Mouse (Mus musculus) brain, embryonic 18.5 days (tissue): ENCODE data around the gene Gprc5a.

Experiments used
- DNase-seq: peaks from one replicate; pipeline ENCODE4 v3.0.0-alpha.2; 2012; ENCODE audit warnings: low read depth, low spot score

Gene Gprc5a

DNA sequence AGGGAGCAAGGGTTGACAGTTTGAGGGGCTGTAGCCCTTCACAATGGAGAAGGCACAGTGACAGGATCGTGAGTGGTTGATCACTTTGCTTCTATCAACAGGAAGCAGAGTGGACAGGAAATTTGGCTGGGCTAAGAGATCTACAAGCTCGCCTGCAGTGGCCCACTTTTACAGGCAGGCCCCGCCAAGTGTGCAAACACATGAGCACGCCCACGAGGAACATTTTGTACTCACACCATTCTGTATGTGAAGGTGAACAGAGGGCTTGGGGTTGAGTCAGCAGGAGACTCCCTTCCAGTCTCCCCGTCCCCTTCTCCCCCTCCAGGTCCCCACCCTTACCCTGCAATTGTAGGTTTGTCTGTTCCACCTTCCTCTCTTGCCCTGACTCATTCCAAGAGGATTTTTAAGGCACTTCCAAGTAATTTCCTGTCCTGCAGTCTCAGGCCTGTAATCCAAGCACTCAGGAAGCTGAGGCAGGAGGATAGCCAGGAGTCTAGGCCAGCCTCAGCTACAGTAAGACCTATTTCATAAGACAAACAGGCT is 9.0 kb downstream of the Gprc5a start:
- DNase-seq, result no peak

- DNase-seq, result no peak
Measured at GRCm38 (mm10) chr6:135076202-135076601, 10.8 kb downstream of the Gprc5a start.

GRCm38 (mm10) chr6:135078420-135078819 is 13.0 kb downstream of the Gprc5a start:
- no peak for DNase-seq

DNA sequence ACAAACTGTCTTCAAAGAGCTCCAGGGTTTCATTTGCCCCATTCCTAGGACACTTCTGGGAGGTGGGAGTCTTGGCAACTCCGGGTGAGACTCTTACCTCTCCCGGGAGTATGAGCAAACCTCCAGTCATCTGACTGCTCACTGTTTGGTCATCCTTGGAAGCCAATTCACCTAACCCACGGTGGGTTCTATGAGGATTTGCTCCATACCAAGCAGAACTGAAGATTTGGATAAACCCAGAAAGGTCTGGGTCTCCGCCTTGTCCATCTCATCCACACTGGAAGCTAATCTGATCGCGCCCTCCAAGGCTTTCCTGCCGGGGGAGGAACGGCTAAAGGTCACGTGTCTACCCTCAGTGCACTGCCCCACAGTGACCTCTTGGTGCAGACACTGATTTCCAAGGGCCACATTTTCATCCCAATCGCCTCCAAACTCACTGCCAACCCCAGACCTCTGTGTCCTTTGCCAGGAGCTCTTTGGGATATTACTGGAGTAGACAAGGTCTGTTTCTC is 18.6 kb downstream of the Gprc5a start:
- DNase-seq, result no peak

DNA sequence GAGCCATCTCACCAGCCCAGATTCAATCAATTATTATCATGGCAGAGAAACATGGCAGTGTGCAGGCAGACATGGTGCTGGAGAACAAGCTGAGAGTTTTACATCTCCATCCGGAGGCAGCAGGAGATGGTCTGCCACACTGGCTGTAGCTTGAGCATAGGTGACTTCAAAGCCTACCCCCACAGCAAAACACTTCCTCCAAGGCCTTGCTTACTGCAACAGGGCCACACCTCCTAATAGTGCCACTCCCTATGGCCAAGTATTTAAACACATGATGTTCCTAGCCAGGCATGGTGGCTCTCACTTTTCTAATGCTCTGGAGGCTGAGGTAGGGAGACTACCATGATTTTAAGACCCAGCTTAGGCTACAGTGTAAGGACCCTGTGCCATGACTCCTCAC is 20.3 kb downstream of the Gprc5a start:
- DNase-seq, result no peak

DNA sequence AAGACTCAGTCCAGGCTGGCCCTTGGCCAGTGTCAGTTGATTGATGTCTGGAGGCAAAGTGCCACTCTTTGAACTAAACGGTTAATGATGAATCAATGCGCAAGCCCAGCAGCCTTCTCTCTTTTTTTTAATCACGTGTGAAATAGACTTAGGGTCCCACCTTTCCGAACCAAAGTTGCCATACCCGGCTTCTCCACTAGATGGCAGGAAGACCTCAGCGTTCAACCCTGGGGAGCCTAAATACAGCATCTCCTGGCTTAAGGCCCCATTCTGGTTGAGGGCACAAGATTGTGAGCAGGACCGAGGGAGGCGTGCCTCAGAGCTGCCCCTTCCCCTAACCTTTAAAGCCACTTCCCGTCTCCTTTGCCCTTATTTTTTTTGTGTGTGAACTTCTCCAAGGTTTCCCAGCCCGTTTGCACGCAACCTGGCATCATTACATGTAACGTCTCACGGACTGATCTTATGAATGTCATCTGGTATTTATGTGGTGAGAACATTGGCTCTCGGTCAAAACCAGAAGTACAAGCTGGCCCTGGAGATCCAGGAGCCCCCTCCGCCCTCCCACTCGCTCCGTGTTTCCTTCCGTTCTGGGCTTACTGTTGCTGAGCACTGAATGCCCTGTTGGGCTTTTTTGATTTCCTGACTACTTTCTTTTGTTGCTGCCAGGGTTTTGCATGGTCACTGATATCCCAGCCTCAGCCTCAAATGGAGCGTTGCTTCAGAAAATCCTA is 22.4 kb downstream of the Gprc5a start:
- DNase-seq, result peak; percentile 51

DNA sequence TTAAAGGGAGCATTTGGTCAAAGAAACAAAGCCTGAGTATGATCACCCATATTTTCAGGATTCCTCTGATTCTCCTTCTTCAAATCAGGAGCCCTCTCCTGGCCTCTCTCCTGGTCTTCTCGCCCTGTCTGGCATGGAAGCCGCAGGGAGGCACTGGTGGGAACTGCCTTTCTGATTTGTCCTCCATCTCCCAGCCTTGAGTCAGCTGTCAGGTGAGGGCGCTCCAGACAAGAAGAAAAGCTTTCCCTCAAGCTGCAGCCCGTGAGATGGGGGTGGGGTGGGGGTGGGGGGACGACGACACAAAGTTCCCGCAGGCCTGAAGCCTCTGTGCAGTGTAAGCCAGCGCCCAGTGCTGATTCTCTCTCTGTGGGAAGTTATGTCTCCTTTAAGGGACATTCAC is 24.3 kb downstream of the Gprc5a start:
- DNase-seq, result no peak

GRCm38 (mm10) chr6:135090661-135091060 is 25.2 kb downstream of the Gprc5a start:
- DNase-seq, result no peak

DNA sequence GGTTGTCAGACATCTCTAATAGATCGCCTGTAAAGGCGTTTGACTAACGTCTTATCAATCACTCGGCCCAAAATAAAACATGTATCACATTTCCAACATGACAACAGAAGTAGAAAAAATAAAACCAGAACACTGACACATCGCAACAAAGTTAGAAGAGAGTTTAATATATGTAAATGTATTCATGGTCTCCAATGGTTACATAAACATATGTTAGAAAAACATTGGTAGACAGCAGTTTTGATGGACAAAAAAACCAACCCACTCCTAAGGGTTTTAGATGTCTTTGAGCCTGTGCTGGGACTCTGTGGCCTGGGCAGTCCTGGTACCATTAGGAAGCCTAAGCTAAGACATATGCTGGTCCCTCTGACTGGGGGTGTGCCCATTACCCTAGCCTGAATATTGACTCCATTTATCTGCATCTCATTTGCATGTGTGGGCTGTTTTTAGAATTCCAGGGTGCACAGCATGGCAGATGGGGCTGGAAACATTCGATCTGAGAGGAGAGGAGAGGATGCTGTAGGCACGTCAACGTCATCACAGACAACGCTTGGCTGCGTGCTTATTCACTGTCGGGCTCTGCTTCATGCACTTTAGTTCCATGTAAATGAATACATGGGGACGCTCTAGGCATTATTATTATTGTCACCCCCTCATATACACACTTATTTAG is 27.5 kb downstream of the Gprc5a start:
- peak; percentile 49 for DNase-seq

GRCm38 (mm10) chr6:135100787-135101472 is 35.5 kb downstream of the Gprc5a start:
- no peak for DNase-seq

GRCm38 (mm10) chr6:135102736-135103303 is 37.4 kb downstream of the Gprc5a start:
- no peak for DNase-seq

GRCm38 (mm10) chr6:135107014-135107413 is 41.6 kb downstream of the Gprc5a start:
- no peak for DNase-seq

DNA sequence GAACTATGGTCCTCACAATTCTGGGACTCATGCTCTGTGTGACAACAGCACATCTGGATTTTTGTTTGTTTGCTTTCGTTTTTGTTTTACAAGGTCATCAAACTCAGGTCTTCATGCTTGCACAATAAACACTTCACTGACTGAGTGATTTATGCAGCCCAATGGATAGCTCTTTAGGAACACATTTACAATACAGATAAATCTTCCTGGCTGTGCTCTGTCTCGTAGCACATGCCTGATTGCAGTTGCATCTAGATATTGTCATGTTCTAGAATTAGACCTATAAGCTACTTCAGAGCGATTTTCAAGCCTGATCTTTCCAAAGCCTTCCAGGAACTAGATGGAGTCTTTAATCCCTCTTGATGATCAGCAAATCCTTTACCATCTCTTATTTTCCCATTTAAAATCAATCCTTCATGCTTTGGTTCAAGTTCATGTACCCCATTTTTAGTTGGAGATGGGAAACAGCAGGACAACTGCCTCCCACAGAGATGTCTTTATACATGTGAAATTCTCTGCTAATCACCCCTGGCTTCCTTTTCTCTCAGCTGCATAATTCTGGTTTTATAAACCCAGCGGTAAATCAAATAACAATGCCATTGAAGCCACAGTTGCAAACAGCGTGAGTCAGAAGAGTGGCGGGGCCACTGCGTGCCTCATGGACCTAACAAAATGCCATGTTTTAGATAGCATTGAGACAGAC is 47.1 kb downstream of the Gprc5a start:
- DNase-seq, result no peak

DNA sequence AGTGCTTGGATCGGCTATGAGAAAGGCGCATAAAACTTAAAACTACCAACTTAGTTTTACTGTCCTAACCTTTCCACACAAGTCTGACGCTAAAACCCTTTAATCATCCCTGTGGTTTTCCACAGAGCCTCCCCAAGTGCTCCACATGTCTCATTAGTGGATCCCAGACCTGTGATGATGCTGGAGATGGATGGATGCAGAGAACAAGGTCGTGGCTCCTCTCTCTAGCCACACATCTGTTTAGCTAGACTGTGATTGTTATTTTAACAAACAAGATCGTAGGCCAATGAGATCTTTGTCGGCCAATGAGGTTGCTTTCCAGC is 47.6 kb downstream of the Gprc5a start:
- no peak for DNase-seq

DNA sequence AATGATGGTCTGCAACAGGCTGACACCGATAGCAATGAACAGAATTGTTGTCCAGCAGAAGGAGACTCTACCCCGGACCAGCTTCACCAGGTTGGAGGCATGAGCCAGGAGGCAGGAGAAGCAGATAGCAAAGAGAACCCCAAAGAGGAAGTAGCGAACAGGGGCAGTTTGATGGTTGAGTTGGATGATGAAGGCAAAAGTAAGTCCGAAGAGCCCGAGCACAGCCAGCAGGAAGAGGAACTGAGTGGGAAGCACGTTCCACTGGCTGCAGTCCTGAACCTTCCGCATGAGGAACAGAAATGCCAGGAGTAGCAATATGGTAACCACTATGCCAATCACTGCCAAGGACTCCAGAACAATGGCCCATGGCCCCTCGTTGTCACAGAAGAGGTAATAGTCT is 51.0 kb downstream of the Gprc5a start:
- no peak for DNase-seq

DNA sequence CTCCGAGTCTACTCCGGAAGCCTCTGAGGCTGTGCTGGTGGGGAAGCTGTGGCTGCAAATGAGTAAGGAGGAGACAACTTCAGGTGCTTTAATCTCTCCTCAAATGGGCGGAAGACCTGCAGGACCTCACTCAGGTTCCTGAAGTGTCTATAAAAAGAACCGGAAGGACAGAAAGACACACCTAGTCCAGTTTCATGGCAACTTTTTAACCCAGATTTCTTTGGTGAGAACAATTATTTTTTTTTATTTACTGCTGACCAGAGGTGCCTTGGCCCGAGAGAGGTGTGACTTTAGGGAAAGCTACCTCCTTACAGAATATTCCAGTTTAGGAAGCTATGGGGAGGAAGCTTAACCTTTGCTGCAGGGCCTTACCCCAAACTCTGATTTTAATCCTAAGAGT is 52.7 kb downstream of the Gprc5a start, which contains the start of gene Gprc5d:
Gene Gprc5d (minus strand): TSS at position 101 of the 400 bp plus-strand sequence.
- no peak for DNase-seq

DNA sequence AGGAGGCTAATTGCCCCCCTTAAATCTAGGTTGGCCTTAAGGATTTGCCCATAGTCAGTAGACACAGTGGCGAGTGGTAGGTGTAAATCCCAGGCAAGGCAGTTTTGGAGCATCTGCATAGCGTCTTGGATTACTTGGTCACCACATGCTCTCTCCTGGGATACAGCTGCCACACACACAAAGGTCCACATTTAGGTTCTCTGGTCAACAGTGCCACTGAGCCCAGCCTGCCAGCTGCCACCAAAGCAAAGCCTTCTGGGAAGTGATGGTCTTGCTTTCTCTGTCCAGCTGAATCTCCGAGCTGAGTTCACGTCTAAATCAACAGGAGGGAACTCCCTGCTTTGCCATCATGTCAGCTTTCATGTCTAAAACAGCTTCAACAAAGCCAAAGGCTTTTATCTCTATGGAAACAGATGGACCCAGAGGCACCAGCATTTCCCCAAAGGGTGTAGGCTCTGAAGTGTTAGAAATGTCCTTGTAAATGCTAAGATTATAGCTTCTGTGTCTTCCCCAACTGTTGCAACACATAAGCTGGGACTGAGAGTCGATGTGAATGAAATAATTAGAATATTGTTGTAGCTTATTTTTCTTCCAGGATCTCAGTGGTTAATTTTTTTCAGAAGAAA is 59.4 kb downstream of the Gprc5a start:
- no peak for DNase-seq

DNA sequence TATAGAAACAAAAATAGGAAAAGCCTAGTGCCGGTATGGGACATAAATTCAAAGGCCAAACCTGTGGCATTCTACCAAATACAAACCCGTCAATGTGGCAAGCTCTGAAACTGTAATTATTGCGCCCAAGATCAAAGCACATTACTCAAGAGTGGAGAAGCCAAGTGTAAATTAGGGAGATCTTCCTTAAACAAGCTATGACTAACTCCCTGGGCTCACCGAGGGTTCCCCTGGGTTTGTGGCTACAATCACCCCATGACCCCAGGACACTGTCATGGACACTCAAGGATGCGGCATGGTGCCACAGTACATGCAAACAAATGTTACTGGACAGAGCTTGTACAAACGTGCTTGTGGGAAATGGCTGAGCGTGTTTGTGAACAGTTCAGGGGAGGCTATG is 67.6 kb downstream of the Gprc5a start:
- DNase-seq, result no peak

- DNase-seq, result no peak
Measured at GRCm38 (mm10) chr6:135133486-135133885, 68.0 kb downstream of the Gprc5a start.
